Mouse (Mus musculus): ENCODE data around the gene Adam11. TPM values are rescaled to one million over a fixed set of nuclear protein-coding genes. Genes with fewer than 3 reads are reported as not detected.

Gene Adam11
- polyA plus RNA-seq, 1 experiment from 2014 or later, result 0.80 TPM

- no peaks in the 10 kb centered on the region for H3K36me3 ChIP-seq (ENCODE audit: control insufficient read depth, insufficient read depth)
- H3K27ac ChIP-seq (ENCODE audit: low read depth, low read length), result peak overlapping the region; percentile 88
- TF ChIP-seq CTCF (IDR thresholded peaks at IDR 0.05; ENCODE audit: low read depth), result no peak
- peaks cover 40% of the 10 kb centered on the region for H3K27me3 ChIP-seq (replicated peaks; ENCODE audit: control insufficient read depth, insufficient read depth, low read length)
- peak overlapping the region; percentile 70 for H3K4me3 ChIP-seq (ENCODE audit: low read depth, low read length)
- no peaks in the 10 kb centered on the region for H3K9me3 ChIP-seq (ENCODE audit: control insufficient read depth)
- H3K9ac ChIP-seq (ENCODE audit: low read depth, low read length), result peak overlapping the region; percentile 73
- peak overlapping the region; percentile 77 for H3K4me2 ChIP-seq (replicated peaks; ENCODE audit: low read depth)
- ATAC-seq, result peak; percentile 43
- no peaks in the 10 kb centered on the region for H3K4me1 ChIP-seq (replicated peaks; ENCODE audit: control insufficient read depth, insufficient read depth, low read length)
- WGBS, result under 1% methylated on average over 54 of the region's 92 CpGs
Observed at GRCm38 (mm10) chr11:102818121-102819020, 57.1 kb downstream of the Adam11 start.

GRCm38 (mm10) chr11:102819021-102819782, 58.0 kb downstream of the Adam11 start, which contains the start of gene Gjc1:
TSS of gene Gjc1 (minus strand) at chr11:102819700.
- Histone ChIP-seq H3K4me1 (replicated peaks; ENCODE audit: control insufficient read depth, insufficient read depth, low read length) (no peaks in the 10 kb centered on the region), H3K27me3 (replicated peaks; ENCODE audit: control insufficient read depth, insufficient read depth, low read length) (peaks cover 40% of the 10 kb centered on the region), H3K9me3 (ENCODE audit: control insufficient read depth) (no peaks in the 10 kb centered on the region), H3K4me3 (ENCODE audit: low read depth, low read length) (peak within 1 kb of the TSS; percentile 70), H3K4me2 (replicated peaks; ENCODE audit: low read depth) (peak within 1 kb of the TSS; percentile 77), H3K9ac (ENCODE audit: low read depth, low read length) (peak within 1 kb of the TSS; percentile 73), H3K36me3 (ENCODE audit: control insufficient read depth, insufficient read depth) (no peaks in the 10 kb centered on the region), H3K27ac (ENCODE audit: low read depth, low read length) (peak within 1 kb of the TSS; percentile 88)
- TF ChIP-seq CTCF (IDR thresholded peaks at IDR 0.05; ENCODE audit: low read depth), result peak; percentile 47
- peak; percentile 59 for ATAC-seq
- WGBS, result under 1% methylated on average over 81 of the region's 97 CpGs

GRCm38 (mm10) chr11:102819783-102820385, 58.6 kb downstream of the Adam11 start:
- Histone ChIP-seq H3K27me3 (replicated peaks; ENCODE audit: control insufficient read depth, insufficient read depth, low read length) (peaks cover 40% of the 10 kb centered on the region), H3K4me1 (replicated peaks; ENCODE audit: control insufficient read depth, insufficient read depth, low read length) (no peaks in the 10 kb centered on the region), H3K4me3 (ENCODE audit: low read depth, low read length) (peak overlapping the region; percentile 70), H3K36me3 (ENCODE audit: control insufficient read depth, insufficient read depth) (no peaks in the 10 kb centered on the region), H3K9ac (ENCODE audit: low read depth, low read length) (no peak overlapping the region), H3K27ac (ENCODE audit: low read depth, low read length) (peak overlapping the region; percentile 88), H3K4me2 (replicated peaks; ENCODE audit: low read depth) (peak overlapping the region; percentile 77), H3K9me3 (ENCODE audit: control insufficient read depth) (no peaks in the 10 kb centered on the region)
- ATAC-seq, result no peak
- TF ChIP-seq CTCF (IDR thresholded peaks at IDR 0.05; ENCODE audit: low read depth), result no peak
- WGBS, result 11% methylated on average over 14 of the region's 14 CpGs

- no peak for ATAC-seq
- WGBS, result 35% methylated on average over 3 of the region's 3 CpGs
- Histone ChIP-seq H3K9ac (ENCODE audit: low read depth, low read length) (no peak overlapping the region), H3K36me3 (ENCODE audit: control insufficient read depth, insufficient read depth) (no peaks in the 10 kb centered on the region), H3K4me1 (replicated peaks; ENCODE audit: control insufficient read depth, insufficient read depth, low read length) (no peaks in the 10 kb centered on the region), H3K4me3 (ENCODE audit: low read depth, low read length) (no peak overlapping the region), H3K27ac (ENCODE audit: low read depth, low read length) (no peak overlapping the region), H3K9me3 (ENCODE audit: control insufficient read depth) (no peaks in the 10 kb centered on the region), H3K4me2 (replicated peaks; ENCODE audit: low read depth) (no peak overlapping the region), H3K27me3 (replicated peaks; ENCODE audit: control insufficient read depth, insufficient read depth, low read length) (peaks cover 40% of the 10 kb centered on the region)
- no peak for TF ChIP-seq CTCF (IDR thresholded peaks at IDR 0.05; ENCODE audit: low read depth)
Observed at GRCm38 (mm10) chr11:102820432-102820831, 59.2 kb downstream of the Adam11 start.

- no peak for ATAC-seq
Observed at GRCm38 (mm10) chr11:102821231-102821630, 60.0 kb downstream of the Adam11 start.

GRCm38 (mm10) chr11:102826476-102826875, 65.2 kb downstream of the Adam11 start:
- no peak for ATAC-seq
- H3K36me3 ChIP-seq (ENCODE audit: control insufficient read depth, insufficient read depth), result no peaks in the 10 kb centered on the region
- H3K27me3 ChIP-seq (replicated peaks; ENCODE audit: control insufficient read depth, insufficient read depth, low read length), result peaks cover 8% of the 10 kb centered on the region; the same call in 1 of the 2 replicates
- no peak overlapping the region for H3K4me2 ChIP-seq (replicated peaks; ENCODE audit: low read depth)
- no peak overlapping the region for H3K4me3 ChIP-seq (ENCODE audit: low read depth, low read length)
- H3K9me3 ChIP-seq (ENCODE audit: control insufficient read depth), result no peaks in the 10 kb centered on the region
- 90% methylated on average over 2 of the region's 2 CpGs for WGBS
- no peak overlapping the region for H3K27ac ChIP-seq (ENCODE audit: low read depth, low read length)
- no peaks in the 10 kb centered on the region for H3K4me1 ChIP-seq (replicated peaks; ENCODE audit: control insufficient read depth, insufficient read depth, low read length)
- no peak overlapping the region for H3K9ac ChIP-seq (ENCODE audit: low read depth, low read length)
- TF ChIP-seq CTCF (IDR thresholded peaks at IDR 0.05; ENCODE audit: low read depth), result no peak

More at GRCm38 (mm10) chr11:102821231-102821630, 60.0 kb downstream of the Adam11 start:
- Histone ChIP-seq H3K9me3 (ENCODE audit: control insufficient read depth) (no peaks in the 10 kb centered on the region), H3K4me2 (replicated peaks; ENCODE audit: low read depth) (no peak overlapping the region), H3K4me3 (ENCODE audit: low read depth, low read length) (no peak overlapping the region), H3K27me3 (replicated peaks; ENCODE audit: control insufficient read depth, insufficient read depth, low read length) (peaks cover 40% of the 10 kb centered on the region), H3K4me1 (replicated peaks; ENCODE audit: control insufficient read depth, insufficient read depth, low read length) (no peaks in the 10 kb centered on the region), H3K27ac (ENCODE audit: low read depth, low read length) (no peak overlapping the region), H3K36me3 (ENCODE audit: control insufficient read depth, insufficient read depth) (no peaks in the 10 kb centered on the region), H3K9ac (ENCODE audit: low read depth, low read length) (no peak overlapping the region)
- 43% methylated on average over 6 of the region's 6 CpGs for WGBS
- TF ChIP-seq CTCF (IDR thresholded peaks at IDR 0.05; ENCODE audit: low read depth), result no peak

All from intestine, postnatal 0 days (tissue).